Mouse (Mus musculus) ES-CJ7 (cell line): ENCODE measurements around the gene Bco2.

Experiments used
- DNase-seq: peaks from one replicate; pipeline ENCODE4 v3.0.0; 2011; ENCODE audit warnings: low read depth, low spot score

Bco2 gene

GRCm38 (mm10) chr9:50515462-50515861 is 39.5 kb downstream of the Bco2 start:
- DNase-seq = no peak

DNA sequence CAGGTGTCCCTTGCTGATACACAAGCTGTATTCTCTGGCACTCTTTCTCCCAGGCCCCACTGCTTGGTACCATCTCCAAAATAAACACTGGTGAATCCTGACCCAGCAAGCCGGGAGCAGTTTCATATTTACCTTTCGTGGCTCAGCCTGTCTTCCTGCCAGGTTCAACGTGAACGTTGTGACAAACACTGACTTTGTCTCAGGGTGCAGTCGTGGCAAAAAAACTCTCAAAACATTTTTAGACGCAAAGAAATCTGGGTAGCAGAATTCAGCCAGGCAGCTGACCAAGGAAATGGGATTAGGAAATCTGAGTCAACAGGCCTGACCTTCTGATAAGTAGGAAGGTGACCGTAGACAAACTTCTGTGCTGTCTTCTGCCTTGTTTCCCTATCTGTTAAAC is 47.4 kb downstream of the Bco2 start:
- no peak for DNase-seq

DNA sequence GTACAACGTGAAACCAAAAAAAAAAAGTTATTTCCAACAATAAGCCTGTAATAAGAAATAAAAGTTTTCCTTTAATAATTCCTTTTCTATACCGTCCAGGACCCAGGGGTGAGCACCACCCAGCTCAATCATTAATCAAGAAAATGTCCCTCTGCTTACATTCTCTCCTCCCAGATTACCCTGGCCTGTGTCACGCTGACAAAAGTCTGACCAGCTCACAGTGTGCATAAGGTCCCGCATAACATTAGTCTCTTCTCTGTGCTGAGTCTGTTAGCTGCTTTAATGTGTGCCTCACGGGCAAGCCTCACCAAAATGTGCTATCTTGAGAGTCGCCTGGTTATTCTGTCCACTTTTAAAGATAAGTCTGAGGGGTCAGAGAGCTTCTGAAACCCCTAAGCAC is 49.6 kb downstream of the Bco2 start:
- no peak for DNase-seq

DNA sequence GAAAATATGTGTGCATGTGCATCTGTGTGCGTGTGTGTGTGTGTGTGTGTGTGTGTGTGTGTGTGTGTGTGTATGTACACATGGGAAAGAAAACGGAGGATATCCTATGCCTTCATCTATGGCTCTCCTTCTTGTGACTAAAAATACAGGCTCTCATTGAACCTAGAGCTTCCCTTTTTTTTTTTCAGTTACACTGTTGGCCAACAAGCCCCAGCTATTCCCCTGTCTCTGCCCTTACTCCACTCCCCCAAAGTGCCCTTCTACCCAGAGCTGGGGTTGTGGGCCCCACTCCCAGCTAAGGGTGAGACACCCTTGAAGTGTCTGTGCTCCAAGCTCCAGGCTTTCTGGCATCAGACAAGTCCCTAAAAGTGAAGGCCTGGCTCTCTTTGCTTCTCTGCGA is 52.0 kb downstream of the Bco2 start:
- DNase-seq = no peak

DNA sequence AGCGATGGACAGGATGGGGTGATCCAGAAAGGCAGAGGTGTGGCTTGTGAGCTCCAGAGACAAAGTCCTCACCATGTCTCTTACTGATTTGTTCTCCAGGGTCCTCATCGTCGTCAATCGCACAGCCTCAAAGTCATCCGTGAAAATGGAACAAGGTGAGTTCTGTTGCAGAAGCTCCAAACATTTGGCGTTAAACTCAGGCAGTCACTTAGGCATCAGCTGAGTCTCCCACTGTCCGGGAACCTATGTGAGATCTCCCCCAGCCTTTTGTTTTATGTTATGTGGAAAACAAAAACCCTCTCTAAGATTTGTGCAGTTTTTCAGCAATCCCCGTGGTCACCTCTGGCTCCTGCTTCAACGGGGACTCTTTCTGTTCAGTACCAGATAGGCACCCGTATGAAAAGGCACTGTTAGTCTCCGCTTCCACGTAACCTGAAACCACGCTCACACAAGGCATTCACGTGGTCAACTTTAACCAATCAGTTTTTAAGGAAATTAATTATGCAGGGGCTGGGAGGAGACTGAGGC is 53.9 kb downstream of the Bco2 start:
- DNase-seq = no peak

- DNase-seq = no peak
Measured at GRCm38 (mm10) chr9:50500467-50500973, 54.5 kb downstream of the Bco2 start.

- DNase-seq = no peak
Measured at GRCm38 (mm10) chr9:50499781-50500180, 55.2 kb downstream of the Bco2 start.

- DNase-seq = no peak
Measured at GRCm38 (mm10) chr9:50498815-50499214, 56.2 kb downstream of the Bco2 start.

GRCm38 (mm10) chr9:50497536-50497935 is 57.4 kb downstream of the Bco2 start:
- no peak for DNase-seq

DNA sequence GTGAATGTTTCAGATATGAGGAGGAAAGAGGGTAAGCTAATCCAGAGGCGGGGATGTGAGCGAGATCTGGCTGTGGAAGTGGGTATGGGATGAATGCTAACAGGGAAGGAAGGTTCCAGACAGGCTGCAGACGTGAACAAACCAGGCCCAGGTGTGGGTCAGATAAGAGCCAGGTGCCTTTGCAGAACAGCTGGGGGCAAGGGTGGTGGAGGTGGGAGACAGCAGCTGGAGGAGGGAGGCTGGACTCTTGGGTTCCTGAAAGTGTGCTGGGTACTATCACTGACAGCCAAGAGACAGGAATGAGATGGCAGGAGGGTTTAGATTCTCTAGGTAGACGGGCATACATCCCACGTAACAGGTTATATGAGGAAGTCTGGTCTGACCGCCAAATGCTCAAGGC is 57.9 kb downstream of the Bco2 start:
- no peak for DNase-seq

- no peak for DNase-seq
Measured at GRCm38 (mm10) chr9:50496546-50496945, 58.4 kb downstream of the Bco2 start.

DNA sequence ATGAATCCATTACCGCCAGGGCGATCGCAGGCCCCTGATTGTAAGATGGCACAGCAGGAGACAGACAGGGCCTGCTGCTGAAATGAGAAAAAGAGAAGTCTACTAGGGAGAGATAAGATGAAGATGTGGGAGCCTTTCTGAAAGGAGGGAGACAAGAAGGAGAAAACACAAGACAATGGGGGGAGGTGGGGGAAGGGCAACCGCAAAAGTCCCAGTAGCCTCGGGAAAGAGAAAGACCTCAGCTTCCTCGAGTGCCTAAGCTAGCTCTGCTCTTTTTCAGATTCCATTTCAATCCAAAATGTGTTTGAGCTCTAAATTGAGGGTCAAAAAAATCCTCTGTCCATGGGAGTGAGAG is 58.9 kb downstream of the Bco2 start:
- peak; percentile 17 for DNase-seq

- DNase-seq = peak; percentile 34
Measured at GRCm38 (mm10) chr9:50495405-50496150, 59.4 kb downstream of the Bco2 start.

GRCm38 (mm10) chr9:50494311-50494710 is 60.7 kb downstream of the Bco2 start, which contains the start of gene Plet1:
Plet1 (plus strand) TSS chr9:50494525.
- DNase-seq = no peak

DNA sequence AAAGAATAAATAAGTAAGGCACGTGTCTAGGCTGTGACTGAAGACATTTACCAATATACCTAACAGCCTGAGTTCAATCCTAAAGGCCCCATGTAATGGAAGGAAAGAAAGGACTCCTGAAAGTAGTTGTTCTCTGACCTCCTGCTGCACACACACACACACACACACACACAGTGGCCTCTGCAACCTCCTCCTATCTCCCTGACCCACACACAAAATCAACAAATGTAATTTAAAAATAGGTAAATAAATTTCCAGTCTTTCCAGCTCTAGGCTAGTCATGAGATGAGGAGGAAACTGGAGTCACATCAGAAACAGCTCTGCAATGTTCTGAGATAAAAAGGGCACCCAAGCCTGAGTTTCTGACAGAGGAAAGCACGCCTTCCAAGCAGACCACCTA is 61.2 kb downstream of the Bco2 start:
- no peak for DNase-seq

- peak; percentile 11 for DNase-seq
Measured at GRCm38 (mm10) chr9:50491531-50492045, 63.4 kb downstream of the Bco2 start.

GRCm38 (mm10) chr9:50490836-50491235 is 64.1 kb downstream of the Bco2 start:
- peak; percentile 65 for DNase-seq

GRCm38 (mm10) chr9:50485521-50485920 is 69.5 kb downstream of the Bco2 start:
- peak; percentile 68 for DNase-seq
